Mouse (Mus musculus) natural killer cell, adult 2 months (primary cell): Measurements from ENCODE around the gene Ptch2.

ENCODE experiments used
- DNase-seq, 2 experiments: peaks; one replicate each; pipeline ENCODE4 v3.0.0; 2022; ENCODE audit warnings: low spot score in 2 of 2

The Ptch2 gene

GRCm38 (mm10) chr4:117104672-117105071, 8.8 kb downstream of the Ptch2 start:
- DNase-seq: no peak

GRCm38 (mm10) chr4:117105127-117105526, 9.3 kb downstream of the Ptch2 start:
- DNase-seq: no peak

GRCm38 (mm10) chr4:117107813-117108523, 12.1 kb downstream of the Ptch2 start:
- no peak for DNase-seq

GRCm38 (mm10) chr4:117108524-117108849, 12.6 kb downstream of the Ptch2 start:
- DNase-seq: no peak

GRCm38 (mm10) chr4:117109330-117109729, 13.5 kb downstream of the Ptch2 start:
- DNase-seq: no peak

- no peak for DNase-seq
Observed at GRCm38 (mm10) chr4:117110249-117110648, 14.4 kb downstream of the Ptch2 start.

- DNase-seq: no peak
Observed at GRCm38 (mm10) chr4:117110985-117111384, 15.1 kb downstream of the Ptch2 start.

- no peak for DNase-seq
Observed at GRCm38 (mm10) chr4:117113237-117113636, 17.4 kb downstream of the Ptch2 start.

GRCm38 (mm10) chr4:117115592-117115991, 19.7 kb downstream of the Ptch2 start:
- DNase-seq: no peak

- peak in 1 of 2 experiments; percentile 20 for DNase-seq
Observed at GRCm38 (mm10) chr4:117117931-117118330, 22.1 kb downstream of the Ptch2 start.

- no peak for DNase-seq
Observed at GRCm38 (mm10) chr4:117119636-117120035, 23.8 kb downstream of the Ptch2 start.

- no peak for DNase-seq
Observed at GRCm38 (mm10) chr4:117120052-117120444, 24.2 kb downstream of the Ptch2 start.

GRCm38 (mm10) chr4:117120445-117121414, 24.9 kb downstream of the Ptch2 start:
- peak; percentile 87 to 91 for DNase-seq

- no peak for DNase-seq
Observed at GRCm38 (mm10) chr4:117122209-117122608, 26.3 kb downstream of the Ptch2 start.

- no peak for DNase-seq
Observed at GRCm38 (mm10) chr4:117123546-117124217, 27.8 kb downstream of the Ptch2 start.

GRCm38 (mm10) chr4:117124218-117124517, 28.3 kb downstream of the Ptch2 start:
- DNase-seq: peak in 1 of 2 experiments; percentile 14

GRCm38 (mm10) chr4:117124518-117125347, 28.9 kb downstream of the Ptch2 start:
- DNase-seq: peak; percentile 78 to 79

- no peak for DNase-seq
Observed at GRCm38 (mm10) chr4:117125348-117125909, 29.6 kb downstream of the Ptch2 start, which contains the start of gene Btbd19. Gene Btbd19 (minus strand): TSS chr4:117125725.

- peak; percentile 44 to 61 for DNase-seq
Observed at GRCm38 (mm10) chr4:117125910-117126674, 30.2 kb downstream of the Ptch2 start.

GRCm38 (mm10) chr4:117126675-117127290, 30.9 kb downstream of the Ptch2 start, which contains the start of gene Tctex1d4:
Gene Tctex1d4 (plus strand): TSS chr4:117126794.
- no peak for DNase-seq
